Mouse (Mus musculus): Measurements from ENCODE around the gene Setd3.

DNA sequence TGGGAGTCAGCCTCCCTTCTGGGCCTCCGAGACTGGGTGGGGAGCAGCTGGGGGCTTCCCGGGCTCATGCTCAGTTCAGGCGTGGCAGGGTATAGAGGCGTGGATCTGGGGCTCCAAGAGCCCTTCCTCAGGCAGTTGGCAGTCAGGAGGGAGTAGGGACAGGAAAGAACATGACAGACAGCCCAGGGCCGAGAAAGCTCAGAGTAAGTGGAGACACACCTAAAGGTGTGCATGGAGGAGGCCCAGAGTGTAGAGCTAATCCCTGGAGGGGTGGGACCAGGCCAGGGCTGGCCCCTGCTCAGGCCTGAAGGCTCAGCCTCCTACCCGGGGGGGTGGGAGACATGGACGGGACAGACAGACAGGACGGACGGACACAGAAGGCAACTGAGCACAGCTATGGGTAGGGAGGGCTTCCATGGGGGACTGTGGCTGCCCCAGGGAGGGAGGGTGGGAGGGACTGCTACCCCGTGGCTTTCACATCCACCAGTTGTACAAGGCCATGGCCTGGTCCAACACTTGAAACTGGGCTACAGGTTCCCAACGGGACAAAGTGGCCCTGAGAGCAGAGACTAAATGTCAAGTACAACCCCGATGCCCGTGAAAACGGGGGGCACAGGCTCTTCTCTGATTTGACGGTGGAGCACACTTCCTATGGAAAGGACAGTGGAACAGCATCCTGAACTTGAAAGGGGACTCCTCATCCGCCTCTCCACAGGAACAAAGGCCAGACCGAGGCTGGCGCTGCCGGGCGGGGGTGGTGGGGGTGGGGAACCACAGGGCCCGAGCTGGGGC, 40.9 kb upstream of the Setd3 start:
- TF ChIP-seq TAL1 (IDR thresholded peaks at IDR 0.05; ENCODE audit: low read length) (no peak), GATA1 (IDR thresholded peaks at IDR 0.05; ENCODE audit: low read length) (no peak)
